Mouse (Mus musculus): ENCODE data around the gene Ip6k2.

Ip6k2 gene

DNA sequence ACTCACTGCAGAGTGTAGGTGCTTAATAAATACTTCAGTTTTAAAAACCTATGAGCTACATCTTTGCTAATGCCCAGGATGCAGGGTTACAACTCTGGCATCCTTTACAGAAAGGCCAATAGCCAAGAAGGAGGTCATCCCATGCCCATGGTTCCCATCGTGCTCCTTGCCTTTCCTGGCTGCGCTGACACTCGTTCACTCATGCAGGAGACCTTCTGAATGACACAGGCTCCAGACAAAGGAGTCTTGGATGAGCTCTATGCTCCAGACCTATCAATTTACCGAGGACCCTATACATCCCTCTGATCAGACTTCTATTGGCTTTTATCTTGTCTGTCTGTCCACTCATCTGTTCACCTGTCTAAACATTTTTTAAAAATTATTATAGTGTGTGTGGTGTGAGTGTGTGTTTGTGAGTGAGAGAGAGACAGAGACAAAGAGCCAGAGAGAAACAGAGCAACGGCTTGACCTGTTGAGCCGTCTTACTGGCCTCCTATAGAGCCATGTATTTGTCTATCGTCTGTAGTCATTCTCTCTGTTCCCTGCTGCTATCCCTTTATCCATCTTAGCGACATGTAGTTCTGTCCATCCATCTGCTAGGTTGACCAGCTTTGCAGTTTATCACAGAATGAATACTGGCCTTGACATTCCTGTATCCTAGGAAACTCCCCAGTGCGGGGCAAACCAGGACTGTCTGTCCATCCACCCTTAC, 604 bp upstream of the Ip6k2 start:
- DNase-seq (ENCODE audit: low read depth, low spot score): no peak

- DNase-seq (ENCODE audit: low read depth, low spot score): no peak
These were observed 1.8 kb downstream of the Ip6k2 start for GRCm38 (mm10) chr9:108785416-108785815.

GRCm38 (mm10) chr9:108786494-108786893, 2.9 kb downstream of the Ip6k2 start:
- no peak for DNase-seq (ENCODE audit: low read depth, low spot score)

GRCm38 (mm10) chr9:108787080-108787479, 3.5 kb downstream of the Ip6k2 start:
- DNase-seq (ENCODE audit: low read depth, low spot score): no peak

DNA sequence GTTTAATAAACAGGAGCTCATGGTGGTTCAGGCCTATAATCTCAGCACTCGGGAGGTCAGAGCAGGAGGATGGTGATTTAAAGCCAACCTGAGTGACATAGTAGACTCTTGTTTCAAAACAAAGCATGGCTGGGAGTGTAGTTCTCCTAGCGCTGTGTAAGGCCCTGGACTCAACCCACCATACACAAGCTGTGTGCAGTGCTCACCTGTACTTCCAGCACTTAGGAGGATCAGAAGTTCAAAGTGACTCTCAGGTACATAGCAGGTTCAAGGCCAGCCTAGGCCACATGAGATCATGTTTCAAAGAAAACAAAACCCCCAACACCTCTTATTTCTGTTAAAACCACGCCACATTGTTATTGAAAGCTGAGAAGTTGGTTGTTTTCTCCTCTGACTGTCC, 5.1 kb downstream of the Ip6k2 start:
- DNase-seq (ENCODE audit: low read depth, low spot score): no peak

GRCm38 (mm10) chr9:108792307-108792706, 8.7 kb downstream of the Ip6k2 start:
- no peak for DNase-seq (ENCODE audit: low read depth, low spot score)

GRCm38 (mm10) chr9:108792730-108793129, 9.1 kb downstream of the Ip6k2 start:
- DNase-seq (ENCODE audit: low read depth, low spot score): no peak

- DNase-seq (ENCODE audit: low read depth, low spot score): no peak
These were observed 11.7 kb downstream of the Ip6k2 start for GRCm38 (mm10) chr9:108795281-108795680.

- no peak for DNase-seq (ENCODE audit: low read depth, low spot score)
These were observed 12.2 kb downstream of the Ip6k2 start for GRCm38 (mm10) chr9:108795762-108796161.

DNA sequence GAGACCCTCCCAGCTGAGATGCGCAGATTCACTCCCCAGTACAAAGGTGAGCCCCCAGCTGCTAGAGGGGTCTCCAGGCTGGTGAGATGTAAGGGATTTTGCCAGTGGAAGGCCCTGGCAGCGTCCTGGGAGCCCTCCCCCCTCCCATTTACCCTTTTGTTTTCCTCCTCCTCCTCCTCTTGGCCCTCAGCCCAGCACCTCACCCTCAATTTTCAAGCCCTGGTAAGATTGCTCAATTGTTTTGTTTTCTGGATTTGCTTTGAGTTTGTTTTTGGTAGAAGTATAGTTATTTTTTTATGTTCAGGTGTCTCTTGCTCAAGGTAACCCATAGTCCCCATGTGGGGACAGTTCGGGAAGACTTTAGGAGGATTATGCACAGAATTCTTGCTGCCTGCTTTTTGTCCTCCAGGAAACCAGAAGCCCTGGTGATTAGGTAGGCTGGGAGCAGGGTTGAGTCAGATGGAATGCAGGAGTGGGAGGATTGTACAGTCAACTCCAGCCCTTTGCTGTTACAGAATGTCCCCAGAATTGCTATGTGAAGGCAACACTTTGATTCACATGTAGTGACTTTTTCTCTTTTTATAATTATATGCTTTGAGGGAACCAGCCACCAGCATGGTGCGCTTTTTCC, 12.9 kb downstream of the Ip6k2 start:
- no peak for DNase-seq (ENCODE audit: low read depth, low spot score)

DNA sequence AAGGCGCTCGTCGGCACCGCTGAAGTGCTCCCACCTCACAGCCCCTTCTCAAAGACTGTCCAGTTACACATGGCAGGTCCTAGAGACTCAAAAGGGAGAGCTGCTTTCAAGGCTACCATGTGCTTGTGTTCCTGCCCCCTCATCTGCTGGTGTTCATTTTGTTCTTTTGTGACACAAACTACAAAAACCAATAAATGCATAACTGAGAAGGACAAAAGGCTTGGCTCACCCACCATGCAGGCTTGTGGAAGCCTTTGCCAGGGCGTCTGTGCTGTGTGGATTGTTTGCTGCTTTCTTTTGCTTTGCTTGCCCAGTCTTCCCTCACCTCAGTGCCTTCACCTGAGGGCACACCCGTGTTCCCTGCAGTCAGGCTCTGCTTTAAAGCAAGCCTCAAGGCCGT, 13.9 kb downstream of the Ip6k2 start:
- no peak for DNase-seq (ENCODE audit: low read depth, low spot score)

- no peak for DNase-seq (ENCODE audit: low read depth, low spot score)
These were observed 15.0 kb downstream of the Ip6k2 start for GRCm38 (mm10) chr9:108798508-108799075.

GRCm38 (mm10) chr9:108799564-108799963, 16.0 kb downstream of the Ip6k2 start:
- no peak for DNase-seq (ENCODE audit: low read depth, low spot score)

GRCm38 (mm10) chr9:108805768-108806167, 22.2 kb downstream of the Ip6k2 start:
- DNase-seq (ENCODE audit: low read depth, low spot score): no peak

GRCm38 (mm10) chr9:108806379-108806778, 22.8 kb downstream of the Ip6k2 start:
- DNase-seq (ENCODE audit: low read depth, low spot score): no peak

- peak; percentile 88 for DNase-seq (ENCODE audit: low read depth, low spot score)
These were observed 23.2 kb downstream of the Ip6k2 start for GRCm38 (mm10) chr9:108806831-108807230.

GRCm38 (mm10) chr9:108807674-108808073, 24.1 kb downstream of the Ip6k2 start:
- no peak for DNase-seq (ENCODE audit: low read depth, low spot score)

DNA sequence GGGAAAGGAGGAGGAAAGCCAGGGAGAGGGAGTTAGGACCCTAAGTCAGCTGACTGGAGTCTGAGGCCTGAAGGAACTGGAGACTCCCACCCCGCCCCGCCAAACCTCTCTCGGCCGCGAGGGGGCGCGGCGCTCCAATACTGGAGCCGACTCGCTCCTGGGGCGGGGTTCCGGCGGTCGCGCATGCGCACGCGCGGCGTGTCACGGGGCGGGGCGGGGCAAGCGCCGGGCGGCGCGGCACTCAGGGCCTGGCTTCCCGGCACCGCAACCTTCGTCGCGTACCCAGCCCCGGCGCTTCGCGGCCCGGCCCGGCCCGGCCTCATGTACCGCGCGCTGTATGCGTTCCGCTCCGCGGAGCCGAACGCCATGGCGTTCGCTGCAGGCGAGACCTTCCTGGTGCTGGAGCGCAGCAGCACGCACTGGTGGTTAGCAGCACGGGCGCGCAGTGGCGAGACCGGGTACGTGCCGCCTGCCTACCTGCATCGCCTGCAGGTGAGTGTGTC, 24.6 kb downstream of the Ip6k2 start, which contains the start of gene Nckipsd:
TSS of gene Nckipsd (plus strand) at position 206 of the 503 bp plus-strand sequence.
- DNase-seq (ENCODE audit: low read depth, low spot score): peak; percentile 86

DNA sequence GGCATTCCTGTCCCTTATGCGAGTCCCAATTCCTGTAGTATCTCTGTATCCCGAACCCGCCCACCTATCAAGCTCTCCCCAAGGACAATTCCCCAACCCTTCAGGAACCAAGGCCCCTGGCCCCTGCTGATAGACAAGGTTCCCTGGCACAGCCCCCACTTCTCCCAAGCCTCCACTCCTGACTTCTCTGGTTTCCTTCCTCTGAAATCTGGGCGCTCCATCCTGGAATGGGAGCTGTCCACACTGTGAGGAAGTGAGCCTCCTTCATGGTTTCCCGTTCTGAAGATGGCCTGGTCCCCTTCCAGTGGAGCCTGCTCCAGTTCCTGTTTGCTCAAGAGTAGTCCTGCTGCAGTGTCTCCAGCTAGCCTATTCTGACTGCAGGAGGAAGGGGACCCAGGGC, 25.6 kb downstream of the Ip6k2 start:
- DNase-seq (ENCODE audit: low read depth, low spot score): no peak

- DNase-seq (ENCODE audit: low read depth, low spot score): no peak
These were observed 26.1 kb downstream of the Ip6k2 start for GRCm38 (mm10) chr9:108809723-108810122.

DNA sequence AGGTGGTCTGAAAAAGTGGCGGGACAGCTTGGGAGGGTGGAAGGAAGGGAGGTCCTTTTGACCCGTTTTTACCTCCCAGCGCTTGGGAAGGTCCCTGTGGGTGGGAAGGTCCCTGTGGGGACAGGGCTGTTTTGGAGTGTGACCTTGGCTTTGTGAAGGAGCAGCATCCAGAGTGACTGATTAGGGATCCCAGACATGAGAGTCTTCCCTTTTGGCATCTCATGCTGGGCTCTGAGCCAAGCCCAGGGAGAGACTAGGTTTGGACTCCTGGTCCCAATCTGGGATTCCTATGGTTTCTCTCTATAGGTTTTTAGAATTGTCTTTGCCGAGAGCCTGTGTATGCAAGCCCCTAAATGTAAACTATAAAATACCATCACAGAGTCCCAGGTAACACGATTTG, 26.9 kb downstream of the Ip6k2 start:
- no peak for DNase-seq (ENCODE audit: low read depth, low spot score)

- no peak for DNase-seq (ENCODE audit: low read depth, low spot score)
These were observed 32.0 kb downstream of the Ip6k2 start for GRCm38 (mm10) chr9:108815557-108815956.

GRCm38 (mm10) chr9:108819495-108819894, 35.9 kb downstream of the Ip6k2 start:
- no peak for DNase-seq (ENCODE audit: low read depth, low spot score)

Data from skeletal muscle tissue, adult 2 months (tissue).